Mouse (Mus musculus) layer of hippocampus, adult 9-10 months (tissue): Measurements from ENCODE around the gene Kcnj5.

Experiments
- DNase-seq: peaks from one replicate; pipeline ENCODE4 v3.0.0; 2022; ENCODE audit warnings: low spot score

Kcnj5 gene

GRCm38 (mm10) chr9:32315999-32316398 is 28.2 kb downstream of the Kcnj5 start:
- no peak for DNase-seq

DNA sequence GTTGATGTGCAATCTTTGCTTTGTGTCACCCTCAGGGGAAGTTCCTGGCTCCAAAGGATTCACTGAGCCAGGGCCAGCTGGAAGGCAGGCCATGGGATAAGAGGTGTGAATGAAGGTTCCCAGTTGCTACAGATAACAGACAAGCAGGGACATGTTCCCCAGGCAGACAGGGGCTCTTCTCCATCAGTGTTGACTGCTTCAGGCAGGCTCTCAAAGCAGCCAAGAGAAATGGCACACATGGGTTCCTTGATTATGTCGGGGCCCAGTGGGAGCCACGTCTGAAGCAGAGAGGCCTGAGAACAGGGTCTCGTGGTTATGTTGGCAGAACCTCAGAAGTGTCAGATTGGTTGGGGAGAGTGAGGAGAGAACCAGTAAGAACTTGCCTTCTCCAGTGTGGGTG is 30.1 kb downstream of the Kcnj5 start:
- DNase-seq, result no peak

GRCm38 (mm10) chr9:32312208-32312607 is 31.9 kb downstream of the Kcnj5 start:
- no peak for DNase-seq

DNA sequence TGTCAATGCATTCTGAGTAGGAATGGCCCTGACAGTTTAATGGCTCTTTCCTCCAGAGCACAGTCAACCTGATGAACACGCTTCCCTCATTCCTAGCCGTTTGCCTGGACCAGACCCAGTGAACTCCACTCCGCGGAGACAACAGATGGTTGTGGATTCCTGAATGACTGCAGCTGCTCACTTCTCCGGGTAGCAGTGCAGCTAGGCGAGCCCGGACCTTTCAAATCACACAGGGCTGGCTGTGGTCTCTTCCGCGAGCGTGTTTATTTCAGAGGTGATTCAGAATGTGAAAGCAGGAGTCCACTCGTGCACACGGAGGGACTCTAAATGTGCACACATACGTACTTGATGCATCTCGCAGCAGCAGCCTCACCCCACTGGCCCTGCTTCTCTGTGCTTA is 32.4 kb downstream of the Kcnj5 start:
- no peak for DNase-seq

DNA sequence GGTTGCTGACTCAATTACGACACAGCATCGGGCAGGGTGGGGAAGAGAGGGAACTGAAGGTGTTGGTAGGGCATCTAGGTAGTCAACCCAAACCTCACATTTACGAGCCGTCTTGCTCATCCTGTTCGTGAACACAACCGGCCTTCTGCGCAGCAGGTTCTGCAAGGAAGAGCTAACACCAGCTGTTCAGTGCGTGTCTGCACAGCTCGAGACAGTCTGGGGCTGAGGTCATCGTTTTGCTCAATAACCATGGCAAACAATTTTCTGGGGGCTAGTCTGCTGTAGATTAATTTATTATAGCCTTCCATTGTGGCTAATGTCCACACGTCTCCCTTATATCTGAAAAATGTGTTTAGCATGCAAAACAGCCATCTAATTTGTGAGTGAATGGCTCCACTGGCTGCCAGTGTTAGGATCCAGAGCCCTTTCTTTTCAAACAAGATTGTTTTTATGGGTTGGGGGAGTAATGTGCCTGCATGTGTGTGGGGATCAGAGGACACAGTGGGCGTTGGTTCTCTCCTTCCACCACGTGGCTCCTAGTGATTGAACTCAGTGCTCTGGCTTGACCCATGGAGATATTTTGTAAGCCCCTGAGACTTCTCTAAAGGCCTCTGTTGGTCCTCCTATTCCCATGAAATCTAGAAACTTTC is 41.5 kb downstream of the Kcnj5 start:
- no peak for DNase-seq

GRCm38 (mm10) chr9:32295061-32295800 is 48.9 kb downstream of the Kcnj5 start:
- DNase-seq, result no peak

DNA sequence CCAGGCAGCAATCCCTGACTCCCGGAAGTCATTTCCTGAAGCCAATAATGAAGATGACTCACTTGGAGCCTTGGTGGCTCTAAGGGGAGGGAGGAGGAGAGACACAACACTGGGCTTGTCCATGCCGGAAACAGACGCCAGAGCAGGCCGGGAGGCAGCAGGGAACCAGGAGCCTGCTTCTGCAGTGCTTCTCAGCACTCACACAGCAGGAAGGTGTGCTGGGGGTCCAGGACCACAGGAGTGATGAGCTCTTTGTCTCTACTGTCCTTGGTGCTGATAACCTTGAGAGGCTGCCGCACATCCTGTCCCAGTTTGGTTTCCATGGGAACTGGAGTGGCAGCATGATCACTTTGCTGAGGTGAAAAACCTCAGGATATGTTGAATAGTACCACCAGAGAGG is 51.5 kb downstream of the Kcnj5 start:
- no peak for DNase-seq

GRCm38 (mm10) chr9:32291618-32292017 is 52.5 kb downstream of the Kcnj5 start:
- no peak for DNase-seq

DNA sequence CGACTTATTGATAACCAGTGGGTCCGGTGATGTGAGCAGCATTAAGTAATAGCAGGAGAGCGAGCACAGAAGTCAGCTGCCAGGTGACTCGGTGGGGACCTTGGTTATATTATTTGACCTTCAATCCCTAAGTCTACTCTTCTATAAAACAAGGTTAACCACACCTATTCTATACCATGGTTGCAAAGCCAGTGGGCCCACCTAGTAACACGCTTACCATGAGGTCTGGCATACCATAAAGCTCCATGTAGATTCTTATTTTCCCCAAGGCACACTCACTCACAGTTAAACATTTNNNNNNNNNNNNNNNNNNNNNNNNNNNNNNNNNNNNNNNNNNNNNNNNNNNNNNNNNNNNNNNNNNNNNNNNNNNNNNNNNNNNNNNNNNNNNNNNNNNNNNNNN is 60.6 kb downstream of the Kcnj5 start:
- no peak for DNase-seq

- DNase-seq, result no peak
Observed at GRCm38 (mm10) chr9:32280456-32280855, 63.7 kb downstream of the Kcnj5 start.

DNA sequence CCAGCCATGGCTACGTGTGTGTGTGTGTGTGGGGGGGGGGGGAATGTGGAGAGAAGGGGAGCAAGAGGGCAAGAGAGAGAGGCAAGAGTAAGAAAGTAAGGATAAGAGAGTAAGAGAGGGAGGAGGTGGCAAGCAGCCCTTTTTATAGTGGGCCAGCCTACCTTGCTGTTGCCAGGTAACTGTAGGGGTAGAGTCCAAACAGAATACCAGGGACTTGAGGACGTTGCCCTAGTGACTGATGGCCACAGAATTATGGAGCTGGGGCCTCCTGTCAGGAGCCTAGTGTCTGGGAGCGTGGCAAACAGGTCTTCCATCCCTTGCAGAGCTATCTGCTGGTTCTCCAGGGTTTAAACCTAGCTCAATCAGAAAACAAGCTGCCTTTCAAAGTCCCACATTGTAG is 64.4 kb downstream of the Kcnj5 start:
- no peak for DNase-seq

GRCm38 (mm10) chr9:32278052-32278451 is 66.1 kb downstream of the Kcnj5 start:
- no peak for DNase-seq

GRCm38 (mm10) chr9:32271896-32272444 is 72.2 kb downstream of the Kcnj5 start:
- peak; percentile 63 for DNase-seq
